In the genomic region with DNA sequence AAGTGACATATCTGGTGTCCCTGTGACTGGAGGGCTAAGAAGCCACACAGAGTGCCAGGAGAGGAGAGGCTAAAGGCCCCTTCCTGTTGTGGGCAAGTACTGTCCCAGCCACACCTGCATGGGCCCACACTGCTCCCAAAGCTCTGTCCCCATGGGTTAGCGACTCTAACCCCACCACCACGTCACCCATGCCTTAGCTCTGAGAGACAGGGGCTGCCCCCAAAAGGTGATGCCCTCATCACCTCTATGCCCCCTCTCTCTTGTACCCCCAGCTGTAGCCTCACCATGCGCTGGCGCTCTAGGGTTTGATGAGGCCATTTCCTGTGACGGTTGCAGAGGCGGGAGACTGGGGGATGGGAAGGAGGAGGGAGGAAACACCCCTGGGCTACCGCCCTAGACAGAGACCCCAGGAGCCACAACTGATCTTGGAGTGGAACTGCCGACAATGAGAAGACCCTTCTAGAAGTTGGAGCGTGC, we compare ENCODE assay signal across 10 mouse cellular contexts. TPM values are rescaled to one million over a fixed set of nuclear protein-coding genes. Genes with fewer than 3 reads are reported as not detected.
DNase-seq lines count a peak whose midpoint lies in the region; ATAC-seq and TF ChIP-seq lines count a peak whose summit lies in the region.
"Had no signal": no experiment of that assay in that cellular context is flagged by ENCODE, and none has a peak within 500 bp of the region (broad histone marks: within the 10 kb centered on the region; RNA-seq: fewer than 3 reads in every experiment).

No protein-coding gene starts in this region.

- ATAC-seq in CD4-positive, CD25-positive, alpha-beta regulatory T cell, adult 4 months: peak; percentile 61
- ATAC-seq in inflammation-experienced regulatory T-cells, adult 6 months: peak; percentile 53
- no peak; the same call in 1 of the 2 replicates for ATAC-seq in erythroid progenitor cell, adult 5-6 weeks (replicated peaks; ENCODE audit: low FRiP score, poor library complexity, severe bottlenecking)

- peak overlapping the region; percentile 44 for H3K4me3 ChIP-seq in small intestine, adult 2 months (ENCODE audit: low read depth, low read length)
- H3K4me3 ChIP-seq: embryonic facial prominence, embryonic 12.5 days had no signal

- TF ChIP-seq CTCF in small intestine, adult 2 months (IDR thresholded peaks at IDR 0.05; ENCODE audit: extremely low read depth, insufficient read length, insufficient replicate concordance, low read depth, low read length): no peak

- TF ChIP-seq POLR2A in small intestine, adult 2 months (IDR thresholded peaks at IDR 0.05; ENCODE audit: low read depth, low read length): no peak

- H3K27me3 ChIP-seq in small intestine, adult 2 months (ENCODE audit: control insufficient read depth, insufficient read depth, low read length): no peaks in the 10 kb centered on the region

- 73% methylated on average over 9 of the region's 9 CpGs for WGBS in small intestine, adult 2 months

- intact Hi-C loops in heart, postnatal 10 days (cut with DNase I): no loop called here

- H3K4me1 ChIP-seq in small intestine, adult 2 months (ENCODE audit: control insufficient read depth, insufficient read depth, insufficient read length, low read length): peaks cover 9% of the 10 kb centered on the region; the same call in 1 of the 2 replicates

- no peaks in the 10 kb centered on the region for H3K36me3 ChIP-seq in small intestine, adult 2 months (ENCODE audit: control insufficient read depth, insufficient read depth, low read length)
- H3K36me3 ChIP-seq: embryonic facial prominence, embryonic 12.5 days had no signal

- peak; percentile 95 for DNase-seq in heart, adult 11 months
- DNase-seq in heart, postnatal 10 days: no peak
- no peak for DNase-seq in ovary, postnatal 10 days (ENCODE audit: low spot score)
- DNase-seq in kidney, adult 9 months: no peak

- peak overlapping the region; percentile 75 for H3K27ac ChIP-seq in small intestine, adult 2 months (ENCODE audit: insufficient read depth, low read depth, low read length)
- H3K27ac ChIP-seq: embryonic facial prominence, embryonic 12.5 days had no signal

RNA-seq across cellular contexts. Expression of a gene that starts 0.4 kb away (rescaled TPM):
- total RNA-seq in heart, postnatal 10 days (2021): under 1 TPM; 0.60 to 0.82 TPM
- polyA plus RNA-seq in CD4-positive, CD25-positive, alpha-beta regulatory T cell, adult 4 months (2017; shearing (Covaris generic)): 100 to 1,000 TPM; 166 to 302 TPM
- 100 to 1,000 TPM; 161 to 188 (median 171) TPM for polyA plus RNA-seq in inflammation-experienced regulatory T-cells, adult 6 months (2017; shearing (Covaris generic))
- 3.9 and 5.4 TPM in 2 replicates for polyA plus RNA-seq in small intestine, adult 2 months (2012; rRNA removed)
- total RNA-seq in erythroid progenitor cell, adult 5-6 weeks (2015; ENCODE audit: low replicate concordance): 8.3 and 12.2 TPM in 2 replicates
- total RNA-seq in erythroid progenitor cell, adult 5-6 weeks (2017; ENCODE audit: low replicate concordance): 10.8 and 11.9 TPM in 2 replicates

RNA-seq across cellular contexts. Expression of a gene that starts 13.7 kb away (rescaled TPM):
- total RNA-seq in heart, postnatal 10 days (2021): 10 to 100 TPM; 29.9 to 31.8 TPM
- polyA plus RNA-seq in CD4-positive, CD25-positive, alpha-beta regulatory T cell, adult 4 months (2017; shearing (Covaris generic)): 10 to 100 TPM; 11.5 to 13.8 TPM
- 10 to 100 TPM; 10.6 to 19.4 (median 14.2) TPM for polyA plus RNA-seq in inflammation-experienced regulatory T-cells, adult 6 months (2017; shearing (Covaris generic))
- polyA plus RNA-seq in small intestine, adult 2 months (2012; rRNA removed): 31.0 and 82.9 TPM in 2 replicates
- 19.3 and 21.3 TPM in 2 replicates for total RNA-seq in erythroid progenitor cell, adult 5-6 weeks (2015; ENCODE audit: low replicate concordance)
- total RNA-seq in erythroid progenitor cell, adult 5-6 weeks (2017; ENCODE audit: low replicate concordance): 12.3 and 17.8 TPM in 2 replicates

RNA-seq across cellular contexts. Expression of a gene that starts 27.9 kb away (rescaled TPM):
- 10 to 100 TPM; 12.3 to 17.4 TPM for total RNA-seq in heart, postnatal 10 days (2021)
- under 1 TPM in 1 of 2 experiments, not detected in 1; 0.08 TPM for polyA plus RNA-seq in CD4-positive, CD25-positive, alpha-beta regulatory T cell, adult 4 months (2017; shearing (Covaris generic))
- under 1 TPM in 2 of 3 experiments, not detected in 1; 0.05 to 0.28 TPM for polyA plus RNA-seq in inflammation-experienced regulatory T-cells, adult 6 months (2017; shearing (Covaris generic))
- polyA plus RNA-seq in small intestine, adult 2 months (2012; rRNA removed): 0.06 and 0.17 TPM in 2 replicates
- not detected in 2 replicates for total RNA-seq in erythroid progenitor cell, adult 5-6 weeks (2015; ENCODE audit: low replicate concordance)
- not detected in 2 replicates for total RNA-seq in erythroid progenitor cell, adult 5-6 weeks (2017; ENCODE audit: low replicate concordance)

RNA-seq across cellular contexts. Expression of a gene that starts 34.5 kb away (rescaled TPM):
- under 1 TPM in 1 of 2 experiments, not detected in 1; 0.29 TPM for total RNA-seq in heart, postnatal 10 days (2021)
- polyA plus RNA-seq in CD4-positive, CD25-positive, alpha-beta regulatory T cell, adult 4 months (2017; shearing (Covaris generic)): not detected
- not detected for polyA plus RNA-seq in inflammation-experienced regulatory T-cells, adult 6 months (2017; shearing (Covaris generic))
- polyA plus RNA-seq in small intestine, adult 2 months (2012; rRNA removed): 1.9 and 2.2 TPM in 2 replicates
- total RNA-seq in erythroid progenitor cell, adult 5-6 weeks (2015; ENCODE audit: low replicate concordance): not detected in 2 replicates
- total RNA-seq in erythroid progenitor cell, adult 5-6 weeks (2017; ENCODE audit: low replicate concordance): not detected in 2 replicates
- polyA plus RNA-seq: embryonic facial prominence, embryonic 12.5 days; heart, embryonic 14.5 days had no signal

Comparison
In these comparisons a context has a peak if more than half of its experiments do, and no peak if none do; other contexts are left out.
1. RNA of a gene that starts 0.4 kb away (polyA plus RNA-seq): 166 to 302 TPM in CD4-positive, CD25-positive, alpha-beta regulatory T cell, adult 4 months and 161 to 188 TPM in inflammation-experienced regulatory T-cells, adult 6 months; 3.9 to 5.4 TPM in small intestine, adult 2 months; every median in the first group is over 10 times any median in the second.